Mouse (Mus musculus) cerebellum, postnatal 14 days (tissue): ENCODE results near the gene Dusp3.

ENCODE experiments used
- DNase-seq, 2 experiments: peaks; one replicate each; pipeline ENCODE4 v3.0.0; 2021; ENCODE audit warnings: mixed read lengths in 2 of 2

The Dusp3 gene

GRCm38 (mm10) chr11:101986913-101987312 lies at the start of gene Dusp3:
TSS of gene Dusp3 (minus strand) at chr11:101987013.
- no peak for DNase-seq

- no peak for DNase-seq
These were observed 49.5 kb upstream of the Dusp3 start for GRCm38 (mm10) chr11:102036336-102036735.

GRCm38 (mm10) chr11:102035456-102035960 lies 48.7 kb upstream of the Dusp3 start:
- peak; percentile 50 to 59 for DNase-seq

DNA sequence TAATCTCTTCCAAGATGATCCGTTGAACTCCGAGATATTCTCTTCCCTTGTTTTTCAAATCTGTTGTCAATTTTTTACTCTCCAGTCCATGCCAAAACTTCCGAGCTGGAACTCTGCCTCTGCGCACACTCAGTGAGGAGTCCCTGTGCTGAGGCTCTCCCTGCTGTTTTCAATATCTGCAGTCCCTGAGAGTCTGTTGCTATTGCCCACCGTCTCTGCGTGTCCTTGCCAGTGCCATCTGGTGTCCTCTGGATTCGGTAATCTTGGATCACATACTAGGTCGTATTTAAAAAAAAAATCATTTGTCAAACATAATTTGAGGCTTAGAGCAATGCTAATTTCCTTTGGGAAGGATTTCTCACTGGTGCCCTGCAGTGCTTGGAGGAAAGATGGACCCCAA lies 48.1 kb upstream of the Dusp3 start:
- DNase-seq: peak; percentile 91 to 93

- no peak for DNase-seq
These were observed 46.3 kb upstream of the Dusp3 start for GRCm38 (mm10) chr11:102033055-102033591.

- peak; percentile 98 to 100 for DNase-seq
These were observed 44.3 kb upstream of the Dusp3 start for GRCm38 (mm10) chr11:102031149-102031548.

- peak in 1 of 2 experiments; percentile 28 for DNase-seq
These were observed 43.2 kb upstream of the Dusp3 start for GRCm38 (mm10) chr11:102029966-102030365.

DNA sequence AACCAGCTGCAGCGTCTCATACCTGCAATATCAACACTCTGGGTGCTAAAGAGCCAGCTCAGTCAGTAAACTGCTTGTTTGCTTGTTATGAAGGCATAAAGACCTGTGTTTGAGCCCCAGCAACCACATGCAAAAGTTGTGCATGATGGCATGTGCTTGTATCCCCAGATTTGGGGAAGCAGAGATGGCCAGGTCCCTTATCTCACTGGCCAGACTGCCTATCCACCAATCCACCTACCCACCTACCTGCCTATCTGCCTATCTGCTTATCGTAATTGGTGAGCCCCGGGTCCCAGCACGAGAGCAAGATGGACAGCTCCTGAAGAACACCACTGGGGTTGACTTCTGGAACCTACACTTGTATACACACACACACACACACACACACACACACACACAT lies 42.5 kb upstream of the Dusp3 start:
- peak; percentile 13 to 27 for DNase-seq

DNA sequence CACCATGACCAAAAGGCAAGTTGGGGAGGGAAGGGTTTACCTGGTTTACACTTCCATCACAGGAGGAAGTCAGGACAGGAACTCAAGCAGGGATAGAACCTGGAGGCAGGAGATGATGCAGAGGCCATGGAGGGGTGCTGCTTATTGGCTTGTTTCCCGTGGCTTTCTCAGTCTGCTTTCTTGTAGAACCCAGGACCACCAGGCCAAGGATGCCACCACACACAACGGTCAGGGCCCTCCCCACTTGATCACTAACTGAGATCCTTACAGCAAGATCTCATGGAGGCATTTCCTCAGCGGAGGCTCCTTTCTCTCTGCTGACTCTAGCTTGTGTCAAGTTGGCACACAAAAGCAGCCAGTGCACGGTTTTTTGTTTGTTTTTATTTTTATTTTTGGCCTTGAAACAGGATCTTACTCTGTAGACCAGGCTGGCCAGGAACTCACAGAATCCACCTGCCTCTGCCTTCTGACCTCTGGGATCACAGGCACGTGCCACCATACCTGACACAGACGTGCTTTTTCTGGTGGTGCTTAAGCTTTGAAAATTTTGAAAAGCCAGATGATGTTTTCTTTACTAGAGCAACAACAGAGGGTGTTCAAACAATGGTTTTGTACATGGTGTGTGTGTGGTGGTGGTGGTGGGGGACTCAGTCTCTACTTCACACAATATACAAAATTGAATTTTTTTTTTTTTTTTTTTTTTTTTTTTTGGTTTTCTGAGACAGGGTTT lies 41.4 kb upstream of the Dusp3 start, which contains the start of gene Mpp3:
Mpp3 (minus strand) TSS at position 375 of the 730 bp plus-strand sequence.
- peak; percentile 34 to 43 for DNase-seq

GRCm38 (mm10) chr11:102027361-102028017 lies 40.7 kb upstream of the Dusp3 start:
- peak; percentile 63 to 66 for DNase-seq

GRCm38 (mm10) chr11:102026694-102027360 lies 40.0 kb upstream of the Dusp3 start:
- peak; percentile 93 to 97 for DNase-seq

- peak; percentile 65 to 71 for DNase-seq
These were observed 39.3 kb upstream of the Dusp3 start for GRCm38 (mm10) chr11:102025991-102026660.

DNA sequence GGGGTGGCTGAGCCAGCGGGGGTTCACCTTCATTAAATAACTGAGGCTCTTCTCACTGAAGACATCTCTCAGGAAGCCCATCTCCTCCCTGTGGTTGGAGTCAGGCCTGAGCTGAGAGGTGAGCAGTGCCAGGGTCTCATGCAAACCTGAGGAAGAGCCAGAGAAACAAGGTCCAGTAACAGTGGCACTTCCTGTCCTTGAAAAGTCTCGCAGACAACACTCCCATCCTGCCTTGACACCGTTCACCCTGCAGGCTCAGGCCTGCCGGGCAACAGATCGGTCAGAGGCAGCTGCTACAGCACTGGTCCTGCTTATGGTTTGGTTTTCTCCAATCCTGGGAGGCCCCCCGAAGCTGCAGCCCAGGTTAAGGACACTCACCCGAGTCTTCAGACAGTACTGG lies 38.5 kb upstream of the Dusp3 start:
- DNase-seq: peak; percentile 58 to 64

- no peak for DNase-seq
These were observed 38.1 kb upstream of the Dusp3 start for GRCm38 (mm10) chr11:102024875-102025274.

DNA sequence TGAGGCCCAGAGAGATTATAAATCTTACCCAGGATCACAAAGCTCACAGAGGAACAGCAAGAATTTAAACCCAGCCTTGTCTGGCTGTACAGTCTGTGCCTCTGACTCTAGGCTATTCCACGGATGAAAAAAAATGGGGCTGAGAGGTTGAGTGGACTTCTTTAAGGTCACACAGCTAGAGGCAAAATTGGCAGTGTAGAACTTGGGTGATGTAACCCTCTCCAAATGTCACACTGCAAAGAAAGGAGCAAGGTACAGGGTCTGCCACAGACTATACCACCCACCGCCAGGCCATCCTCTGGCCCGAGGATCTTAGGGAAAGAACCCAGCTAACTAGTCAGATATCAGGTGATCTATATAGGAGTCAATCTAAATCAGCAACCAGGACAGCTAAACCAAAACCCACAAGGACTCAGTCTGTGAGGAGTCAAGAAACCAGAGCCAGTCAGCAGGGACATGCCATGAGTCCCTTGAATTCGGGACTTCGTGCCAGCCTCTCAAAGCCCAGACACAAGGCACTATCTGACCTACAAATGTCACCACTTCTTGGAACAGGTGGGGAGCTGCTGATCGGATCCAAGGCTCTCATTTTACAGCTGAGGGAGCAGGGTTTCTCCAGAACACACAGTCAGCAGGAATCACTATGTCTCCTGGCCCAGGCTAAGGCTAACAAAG lies 37.4 kb upstream of the Dusp3 start:
- DNase-seq: peak; percentile 78 to 88

DNA sequence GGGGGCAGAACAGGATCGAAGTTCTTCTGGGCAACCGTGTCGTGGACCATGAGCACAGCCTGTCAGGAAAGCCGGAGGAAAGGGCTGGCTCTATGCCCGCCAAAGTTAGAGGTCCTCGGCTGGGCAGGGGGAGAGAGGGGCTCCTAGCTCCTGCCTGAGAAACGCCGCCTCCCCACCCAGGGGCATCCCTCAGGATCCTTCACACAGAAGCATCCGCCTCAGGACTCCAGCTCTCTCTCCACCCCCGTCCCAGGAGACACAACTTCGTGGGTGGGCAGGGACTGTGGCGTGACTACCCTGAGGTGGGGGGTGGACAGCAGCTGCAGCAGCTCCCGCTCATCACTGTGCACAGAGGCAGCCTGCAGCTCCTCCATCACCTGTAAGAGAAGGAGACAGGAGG lies 36.6 kb upstream of the Dusp3 start:
- peak; percentile 49 to 52 for DNase-seq

GRCm38 (mm10) chr11:102021196-102021595 lies 34.4 kb upstream of the Dusp3 start:
- DNase-seq: no peak

GRCm38 (mm10) chr11:102019736-102020135 lies 32.9 kb upstream of the Dusp3 start:
- no peak for DNase-seq

DNA sequence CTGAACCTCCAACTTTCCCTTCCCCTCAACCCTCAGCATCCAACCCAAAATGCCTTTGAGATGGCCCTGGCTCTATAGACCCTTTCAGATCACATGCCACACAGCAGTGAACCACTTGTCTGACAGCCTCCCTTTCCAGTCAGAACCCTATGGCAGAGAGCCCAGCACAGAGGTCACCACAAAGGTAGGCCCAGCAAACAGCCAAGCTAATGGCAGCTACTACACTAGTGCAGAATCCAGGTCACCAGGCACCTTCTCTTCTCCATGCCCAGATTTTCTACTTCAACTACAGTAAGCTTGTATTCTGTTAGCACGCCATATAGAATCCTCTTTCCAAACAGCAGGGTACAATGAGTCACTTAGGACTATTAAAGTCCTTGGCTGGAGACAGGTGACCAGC lies 29.3 kb upstream of the Dusp3 start:
- DNase-seq: peak; percentile 59 to 67

DNA sequence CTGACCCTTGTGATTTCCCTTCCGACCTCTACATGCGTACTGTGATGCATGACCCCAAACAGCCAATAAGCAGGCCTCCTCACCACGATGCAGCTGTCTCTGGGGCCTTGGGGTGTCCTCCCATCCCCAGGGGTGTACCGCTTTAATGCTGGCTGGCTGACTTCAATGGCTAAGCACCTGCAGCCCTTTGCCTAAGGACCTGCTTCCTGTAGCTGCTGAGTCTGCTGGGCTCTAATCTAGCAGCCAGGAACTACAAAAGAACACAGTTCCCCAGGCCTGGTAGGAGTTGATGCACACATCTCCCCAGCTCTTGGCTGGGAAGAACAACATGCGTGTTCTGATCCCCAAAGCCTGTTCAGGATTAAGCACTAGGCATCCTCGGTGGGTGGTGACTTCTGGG lies 28.7 kb upstream of the Dusp3 start:
- no peak for DNase-seq

- DNase-seq: peak; percentile 45 to 48
These were observed 26.4 kb upstream of the Dusp3 start for GRCm38 (mm10) chr11:102013201-102013600.

GRCm38 (mm10) chr11:102011510-102011909 lies 24.7 kb upstream of the Dusp3 start:
- peak; percentile 57 to 60 for DNase-seq
